Mouse (Mus musculus): ENCODE measurements around the gene Nxph1.

- TF ChIP-seq EP300 (IDR thresholded peaks at IDR 0.05; ENCODE audit: insufficient read depth, low read depth, low read length): no peak
- TF ChIP-seq POLR2A (IDR thresholded peaks at IDR 0.05; ENCODE audit: insufficient read depth, low read depth, low read length): no peak
- TF ChIP-seq CTCF (IDR thresholded peaks at IDR 0.05): no peak
Measured at GRCm38 (mm10) chr6:8957529-8957887, 9.3 kb downstream of the Nxph1 start.

Measured in heart, adult 2 months (tissue).